Mouse (Mus musculus): Measurements from ENCODE around the gene Zfp462. TPM values are rescaled to one million over a fixed set of nuclear protein-coding genes. Genes with fewer than 3 reads are reported as not detected.
"Not testable (repeated sequence)": the region's sequence is repeated elsewhere in the genome, so short reads cannot be mapped to it uniquely, and the experiment has no call there.

The Zfp462 gene
- polyA plus RNA-seq (2015; fragmentation: Nextera tagmentation; extraction: Ambion mirVana): 9.9 and 15.5 TPM in 2 replicates

- WGBS: under 1% methylated on average over 43 of the region's 43 CpGs
- no peaks in the 10 kb centered on the region for H3K27me3 ChIP-seq (ENCODE audit: control insufficient read depth, insufficient read depth, low read depth, low read length)
- H3K4me1 ChIP-seq (ENCODE audit: control insufficient read depth, insufficient read depth, low read length): peaks cover 2% of the 10 kb centered on the region; the same call in 1 of the 2 replicates
- H3K9me3 ChIP-seq (replicated peaks; ENCODE audit: control insufficient read depth, low read length, poor library complexity, severe bottlenecking): no peaks in the 10 kb centered on the region
- peak within 1 kb of the TSS; percentile 80 for H3K4me2 ChIP-seq (ENCODE audit: low read length)
- ATAC-seq: peak; percentile 43
- peak within 1 kb of the TSS; percentile 96 for H3K9ac ChIP-seq (ENCODE audit: low read depth, low read length)
- peak within 1 kb of the TSS; percentile 86 for H3K4me3 ChIP-seq (ENCODE audit: low read depth, low read length)
- no peaks in the 10 kb centered on the region for H3K36me3 ChIP-seq (ENCODE audit: control insufficient read depth, insufficient read depth, low read length)
- H3K27ac ChIP-seq (ENCODE audit: low read length): peak within 1 kb of the TSS; percentile 99
Observed at GRCm38 (mm10) chr4:54944921-54945430, at the start of gene Zfp462. Gene Zfp462 (plus strand): TSS chr4:54945048.

- H3K9me3 ChIP-seq (replicated peaks; ENCODE audit: control insufficient read depth, low read length, poor library complexity, severe bottlenecking): no peaks in the 10 kb centered on the region
- H3K4me2 ChIP-seq (ENCODE audit: low read length): no peak overlapping the region
- H3K9ac ChIP-seq (ENCODE audit: low read depth, low read length): no peak overlapping the region
- no peaks in the 10 kb centered on the region for H3K36me3 ChIP-seq (ENCODE audit: control insufficient read depth, insufficient read depth, low read length)
- no peak for ATAC-seq
- no peak overlapping the region for H3K4me3 ChIP-seq (ENCODE audit: low read depth, low read length)
- 85% methylated on average over 4 of the region's 4 CpGs for WGBS
- no peaks in the 10 kb centered on the region for H3K27me3 ChIP-seq (ENCODE audit: control insufficient read depth, insufficient read depth, low read depth, low read length)
- H3K27ac ChIP-seq (ENCODE audit: low read length): no peak overlapping the region
- H3K4me1 ChIP-seq (ENCODE audit: control insufficient read depth, insufficient read depth, low read length): no peaks in the 10 kb centered on the region
Observed at GRCm38 (mm10) chr4:54896017-54896416, 48.8 kb upstream of the Zfp462 start.

- WGBS: 90% methylated on average over 8 of the region's 8 CpGs
- no peaks in the 10 kb centered on the region for H3K27me3 ChIP-seq (ENCODE audit: control insufficient read depth, insufficient read depth, low read depth, low read length)
- no peaks in the 10 kb centered on the region for H3K9me3 ChIP-seq (replicated peaks; ENCODE audit: control insufficient read depth, low read length, poor library complexity, severe bottlenecking)
- no peak overlapping the region for H3K27ac ChIP-seq (ENCODE audit: low read length)
- no peak overlapping the region for H3K4me2 ChIP-seq (ENCODE audit: low read length)
- no peak overlapping the region for H3K4me3 ChIP-seq (ENCODE audit: low read depth, low read length)
- ATAC-seq: no peak
- no peaks in the 10 kb centered on the region for H3K36me3 ChIP-seq (ENCODE audit: control insufficient read depth, insufficient read depth, low read length)
- H3K9ac ChIP-seq (ENCODE audit: low read depth, low read length): no peak overlapping the region
- no peaks in the 10 kb centered on the region for H3K4me1 ChIP-seq (ENCODE audit: control insufficient read depth, insufficient read depth, low read length)
Observed at GRCm38 (mm10) chr4:54904641-54905040, 40.2 kb upstream of the Zfp462 start.

- Histone ChIP-seq H3K27me3 (ENCODE audit: control insufficient read depth, insufficient read depth, low read depth, low read length) (no peaks in the 10 kb centered on the region), H3K9ac (ENCODE audit: low read depth, low read length) (no peak overlapping the region), H3K36me3 (ENCODE audit: control insufficient read depth, insufficient read depth, low read length) (no peaks in the 10 kb centered on the region), H3K27ac (ENCODE audit: low read length) (no peak overlapping the region), H3K4me1 (ENCODE audit: control insufficient read depth, insufficient read depth, low read length) (no peaks in the 10 kb centered on the region), H3K4me3 (ENCODE audit: low read depth, low read length) (no peak overlapping the region), H3K9me3 (replicated peaks; ENCODE audit: control insufficient read depth, low read length, poor library complexity, severe bottlenecking) (no peaks in the 10 kb centered on the region), H3K4me2 (ENCODE audit: low read length) (no peak overlapping the region)
- ATAC-seq: no peak
- 93% methylated on average over 7 of the region's 7 CpGs for WGBS
Observed at GRCm38 (mm10) chr4:54905399-54905953, 39.4 kb upstream of the Zfp462 start.

- H3K27ac ChIP-seq (ENCODE audit: low read length): no peak overlapping the region
- H3K9me3 ChIP-seq (replicated peaks; ENCODE audit: control insufficient read depth, low read length, poor library complexity, severe bottlenecking): no peaks in the 10 kb centered on the region
- no peak for ATAC-seq
- no peak overlapping the region for H3K9ac ChIP-seq (ENCODE audit: low read depth, low read length)
- H3K4me3 ChIP-seq (ENCODE audit: low read depth, low read length): no peak overlapping the region
- H3K27me3 ChIP-seq (ENCODE audit: control insufficient read depth, insufficient read depth, low read depth, low read length): no peaks in the 10 kb centered on the region
- WGBS: 95% methylated on average over 3 of the region's 3 CpGs
- H3K4me1 ChIP-seq (ENCODE audit: control insufficient read depth, insufficient read depth, low read length): no peaks in the 10 kb centered on the region
- no peaks in the 10 kb centered on the region for H3K36me3 ChIP-seq (ENCODE audit: control insufficient read depth, insufficient read depth, low read length)
- H3K4me2 ChIP-seq (ENCODE audit: low read length): no peak overlapping the region
Observed at GRCm38 (mm10) chr4:54910300-54910699, 34.5 kb upstream of the Zfp462 start.

- 87% methylated on average over 3 of the region's 3 CpGs for WGBS
- Histone ChIP-seq H3K9ac (ENCODE audit: low read depth, low read length) (no peak overlapping the region), H3K9me3 (replicated peaks; ENCODE audit: control insufficient read depth, low read length, poor library complexity, severe bottlenecking) (no peaks in the 10 kb centered on the region), H3K27me3 (ENCODE audit: control insufficient read depth, insufficient read depth, low read depth, low read length) (no peaks in the 10 kb centered on the region), H3K36me3 (ENCODE audit: control insufficient read depth, insufficient read depth, low read length) (no peaks in the 10 kb centered on the region), H3K4me3 (ENCODE audit: low read depth, low read length) (no peak overlapping the region), H3K4me1 (ENCODE audit: control insufficient read depth, insufficient read depth, low read length) (no peaks in the 10 kb centered on the region), H3K4me2 (ENCODE audit: low read length) (no peak overlapping the region), H3K27ac (ENCODE audit: low read length) (no peak overlapping the region)
- ATAC-seq: no peak
Observed at GRCm38 (mm10) chr4:54918276-54918675, 26.6 kb upstream of the Zfp462 start.

GRCm38 (mm10) chr4:54923386-54923785 is 21.5 kb upstream of the Zfp462 start:
- no peaks in the 10 kb centered on the region for H3K27me3 ChIP-seq (ENCODE audit: control insufficient read depth, insufficient read depth, low read depth, low read length)
- H3K4me2 ChIP-seq (ENCODE audit: low read length): no peak overlapping the region
- H3K4me3 ChIP-seq (ENCODE audit: low read depth, low read length): no peak overlapping the region
- no peak overlapping the region for H3K27ac ChIP-seq (ENCODE audit: low read length)
- H3K9me3 ChIP-seq (replicated peaks; ENCODE audit: control insufficient read depth, low read length, poor library complexity, severe bottlenecking): no peaks in the 10 kb centered on the region
- H3K4me1 ChIP-seq (ENCODE audit: control insufficient read depth, insufficient read depth, low read length): no peaks in the 10 kb centered on the region
- no peaks in the 10 kb centered on the region for H3K36me3 ChIP-seq (ENCODE audit: control insufficient read depth, insufficient read depth, low read length)
- 93% methylated on average over 2 of the region's 2 CpGs for WGBS
- no peak for ATAC-seq
- no peak overlapping the region for H3K9ac ChIP-seq (ENCODE audit: low read depth, low read length)

- Histone ChIP-seq H3K27ac (ENCODE audit: low read length) (no peak overlapping the region), H3K4me3 (ENCODE audit: low read depth, low read length) (no peak overlapping the region), H3K4me2 (ENCODE audit: low read length) (no peak overlapping the region), H3K9ac (ENCODE audit: low read depth, low read length) (no peak overlapping the region), H3K36me3 (ENCODE audit: control insufficient read depth, insufficient read depth, low read length) (no peaks in the 10 kb centered on the region), H3K9me3 (replicated peaks; ENCODE audit: control insufficient read depth, low read length, poor library complexity, severe bottlenecking) (no peaks in the 10 kb centered on the region), H3K27me3 (ENCODE audit: control insufficient read depth, insufficient read depth, low read depth, low read length) (no peaks in the 10 kb centered on the region), H3K4me1 (ENCODE audit: control insufficient read depth, insufficient read depth, low read length) (no peaks in the 10 kb centered on the region)
- ATAC-seq: no peak
- WGBS: 95% methylated on average over 2 of the region's 2 CpGs
Observed at GRCm38 (mm10) chr4:54924306-54924705, 20.5 kb upstream of the Zfp462 start.

GRCm38 (mm10) chr4:54926456-54926855 is 18.4 kb upstream of the Zfp462 start:
- not testable (repeated sequence) for H3K4me3 ChIP-seq (ENCODE audit: low read depth, low read length); H3K9ac ChIP-seq (ENCODE audit: low read depth, low read length); H3K4me1 ChIP-seq (ENCODE audit: control insufficient read depth, insufficient read depth, low read length); H3K27ac ChIP-seq (ENCODE audit: low read length); H3K27me3 ChIP-seq (ENCODE audit: control insufficient read depth, insufficient read depth, low read depth, low read length); ATAC-seq; H3K9me3 ChIP-seq (replicated peaks; ENCODE audit: control insufficient read depth, low read length, poor library complexity, severe bottlenecking); H3K36me3 ChIP-seq (ENCODE audit: control insufficient read depth, insufficient read depth, low read length); H3K4me2 ChIP-seq (ENCODE audit: low read length)
- 87% methylated on average over 5 of the region's 5 CpGs for WGBS
